Mouse (Mus musculus) kidney, adult 2 months (tissue): ENCODE measurements at regions not wholly inside any gene's neighbourhood (a gene's known extent, or its start where the extent isn't known, plus 50 kb on each side); places are given as distances from the start of the nearest gene placed in this dataset.
A peak's percentile ranks its signal among the peaks of the same experiment; 100 is the strongest.

Experiments used
- DNase-seq: peaks from one replicate; pipeline ENCODE4 v3.0.0; 2021
- H3K27ac ChIP-seq: fragments of 200-500 bp; 2 replicates; pipeline ENCODE4 v1.5.1; 2012; ENCODE audit warnings: low read depth, low read length, control low read depth, inconsistent platforms; ENCODE audit not compliant: insufficient read depth
- H3K27me3 ChIP-seq: fragments of 200-500 bp; replicated peaks from 2 replicates; pipeline ENCODE4 v1.6.1; 2012; ENCODE audit warnings: mild to moderate bottlenecking, moderate library complexity, low read length, inconsistent platforms; ENCODE audit not compliant: control insufficient read depth, insufficient read depth
- H3K36me3 ChIP-seq: fragments of 200-500 bp; 2 replicates; pipeline ENCODE4 v1.6.1; 2012; ENCODE audit warnings: mild to moderate bottlenecking, moderate library complexity, low read length, inconsistent platforms; ENCODE audit not compliant: control insufficient read depth, insufficient read depth
- H3K4me1 ChIP-seq: fragments of 200-500 bp; 2 replicates; pipeline ENCODE4 v1.6.1; 2011; ENCODE audit warnings: low read length; ENCODE audit not compliant: control insufficient read depth, insufficient read depth
- H3K4me3 ChIP-seq: fragments of 200-500 bp; 2 replicates; pipeline ENCODE4 v1.5.1; 2011; ENCODE audit warnings: mild to moderate bottlenecking, low read depth, low read length, control low read depth; ENCODE audit not compliant: insufficient read depth
- CTCF ChIP-seq: fragments of 200-500 bp; conservative IDR thresholded peaks from 2 replicates; pipeline ENCODE4 v1.5.1; 2011; ENCODE audit warnings: low read depth, mild to moderate bottlenecking, control low read depth, low read length, moderate library complexity, mixed read lengths; ENCODE audit not compliant: insufficient read depth, insufficient read length
- POLR2A ChIP-seq: fragments of 200-500 bp; IDR thresholded peaks from one replicate; pipeline ENCODE4 v1.6.1; 2011; ENCODE audit warnings: low read depth, low read length, control low read depth
- WGBS: fragments of 180-500 bp; shearing (Covaris S2); methylation state at CpG from one replicate; pipeline ENCODE4 v1.1.7; 2018; 5-methylcytosine and 5-hydroxymethylcytosine counted together

- 84% methylated on average over 4 of the region's 4 CpGs for WGBS
- TF ChIP-seq POLR2A (no peak), CTCF (no peak)
- peaks cover 3% of the 10 kb centered on the region; the same call in 1 of the 2 replicates for H3K27me3 ChIP-seq
- H3K36me3 ChIP-seq, result no peaks in the 10 kb centered on the region
- no peak for DNase-seq
- H3K4me3 ChIP-seq, result no peak overlapping the region
- H3K27ac ChIP-seq, result no peak overlapping the region
- peaks cover 3% of the 10 kb centered on the region; the same call in 1 of the 2 replicates for H3K4me1 ChIP-seq
Observed at GRCm38 (mm10) chr8:126137452-126137851, 142.5 kb downstream of the Kcnk1 start.

GRCm38 (mm10) chr8:126138645-126139545 lies 143.9 kb downstream of the Kcnk1 start:
- peak; percentile 17 for DNase-seq
- 2% methylated on average over 95 of the region's 95 CpGs for WGBS

GRCm38 (mm10) chr8:126139546-126139870 lies 144.5 kb downstream of the Kcnk1 start:
- DNase-seq, result no peak

More at GRCm38 (mm10) chr8:126138645-126139545, 143.9 kb downstream of the Kcnk1 start:
- Histone ChIP-seq H3K27me3 (peaks cover 3% of the 10 kb centered on the region; the same call in 1 of the 2 replicates), H3K27ac (no peak overlapping the region), H3K36me3 (no peaks in the 10 kb centered on the region), H3K4me3 (peak overlapping the region; percentile 32), H3K4me1 (peaks cover 3% of the 10 kb centered on the region; the same call in 1 of the 2 replicates)
- TF ChIP-seq POLR2A (no peak), CTCF (no peak)

GRCm38 (mm10) chr8:126140998-126141397 lies 146.0 kb downstream of the Kcnk1 start:
- DNase-seq, result no peak
- Histone ChIP-seq H3K4me1 (peaks cover 3% of the 10 kb centered on the region; the same call in 1 of the 2 replicates), H3K27ac (no peak overlapping the region), H3K36me3 (no peaks in the 10 kb centered on the region), H3K4me3 (no peak overlapping the region), H3K27me3 (peaks cover 3% of the 10 kb centered on the region; the same call in 1 of the 2 replicates)
- WGBS, result 73% methylated on average over 6 of the region's 6 CpGs
- TF ChIP-seq CTCF (no peak), POLR2A (no peak)

More at GRCm38 (mm10) chr8:126139546-126139870, 144.5 kb downstream of the Kcnk1 start:
- no peak overlapping the region for H3K4me3 ChIP-seq
- peaks cover 3% of the 10 kb centered on the region; the same call in 1 of the 2 replicates for H3K27me3 ChIP-seq
- H3K27ac ChIP-seq, result no peak overlapping the region
- H3K36me3 ChIP-seq, result no peaks in the 10 kb centered on the region
- peaks cover 3% of the 10 kb centered on the region; the same call in 1 of the 2 replicates for H3K4me1 ChIP-seq
- TF ChIP-seq CTCF, result no peak
- TF ChIP-seq POLR2A, result no peak
- 26% methylated on average over 11 of the region's 11 CpGs for WGBS

- no peak overlapping the region for H3K4me3 ChIP-seq
- no peak for DNase-seq
- TF ChIP-seq CTCF (no peak), POLR2A (no peak)
- no peaks in the 10 kb centered on the region for H3K36me3 ChIP-seq
- 0 out of 2 replicates have a peak, but pooled peaks cover 3% of the 10 kb centered on the region for H3K4me1 ChIP-seq
- 66% methylated on average over 4 of the region's 4 CpGs for WGBS
- H3K27me3 ChIP-seq, result no peaks in the 10 kb centered on the region
- no peak overlapping the region for H3K27ac ChIP-seq
Observed at GRCm38 (mm10) chr8:126151527-126151926, 146.8 kb upstream of the Slc35f3 start.

GRCm38 (mm10) chr8:126153955-126154354 lies 144.4 kb upstream of the Slc35f3 start:
- TF ChIP-seq CTCF, result no peak
- TF ChIP-seq POLR2A, result no peak
- Histone ChIP-seq H3K4me1 (0 out of 2 replicates have a peak, but pooled peaks cover 3% of the 10 kb centered on the region), H3K4me3 (no peak overlapping the region), H3K36me3 (no peaks in the 10 kb centered on the region), H3K27me3 (no peaks in the 10 kb centered on the region), H3K27ac (no peak overlapping the region)
- WGBS, result 46% methylated on average over 1 of the region's 1 CpGs
- DNase-seq, result peak; percentile 60
